Mouse (Mus musculus): ENCODE measurements at regions not wholly inside any gene's neighbourhood (a gene's known extent, or its start where the extent isn't known, plus 50 kb on each side); places are given as distances from the start of the nearest gene placed in this dataset.

DNA sequence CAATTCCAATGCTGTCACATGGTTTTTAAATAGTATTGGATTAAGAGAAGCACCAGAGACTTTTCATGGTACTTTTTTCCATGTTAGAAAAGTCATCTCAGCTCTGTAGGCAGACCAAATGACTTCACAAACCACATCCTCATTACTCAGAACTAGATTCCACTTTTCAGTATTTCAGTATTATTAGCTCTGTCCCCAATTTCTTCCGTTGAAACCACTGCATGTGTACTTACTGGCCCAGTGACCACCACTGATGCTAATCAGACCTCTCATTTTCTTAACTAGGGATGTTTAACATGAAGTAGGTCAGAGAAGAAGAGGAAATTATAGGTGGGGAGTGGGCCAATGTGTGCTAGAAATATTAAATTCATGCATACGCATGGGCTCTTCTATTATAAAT is 326.2 kb downstream of the Car8 start:
- dilution Hi-C loops (cut with MboI; ENCODE audit: extremely low pct_ligation_motif_present, extremely low pct_unique_long_range_greater_than_20kb, low sequenced_read_pairs) = no loop called here
- in situ Hi-C loops (cut with MboI; ENCODE audit: low pct_ligation_motif_present, low pct_unique_long_range_greater_than_20kb, low sequenced_read_pairs) = no loop called here
- peak overlapping the region; percentile 71; the same call in 1 of the 2 replicates for H3K4me2 ChIP-seq (ENCODE audit: insufficient read depth, low read depth, poor library complexity, severe bottlenecking)
- H3K9me3 ChIP-seq (replicated peaks; ENCODE audit: low read length) = no peaks in the 10 kb centered on the region
- DNase-seq (ENCODE audit: extremely low read depth) = peak; percentile 90
- no peaks in the 10 kb centered on the region for H3K27me3 ChIP-seq (replicated peaks)
- no peaks in the 10 kb centered on the region for H3K36me3 ChIP-seq (replicated peaks in 1 of 2; ENCODE audit: control insufficient read depth in 1 of 2, insufficient read depth in 1 of 2, low read length in 1 of 2)
- TF ChIP-seq MEF2A (IDR thresholded peaks at IDR 0.05; ENCODE audit: borderline replicate concordance, low read depth, low read length) = peak; percentile 100
- no peak for TF ChIP-seq POLR2AphosphoS2 (IDR thresholded peaks at IDR 0.05; ENCODE audit: low read depth, low read length)
- TF ChIP-seq MYC (IDR thresholded peaks at IDR 0.05; ENCODE audit: low read depth, low read length) = peak; percentile 94
- 0 out of 2 replicates have a peak, but pooled peaks have one; percentile 12 for TF ChIP-seq NELFE (IDR thresholded peaks at IDR 0.05; ENCODE audit: low read depth, low read length)
- peak; percentile 99 for TF ChIP-seq RCOR1 (conservative IDR thresholded peaks at IDR 0.05; ENCODE audit: low read depth, low read length)
- TF ChIP-seq PAX5 (IDR thresholded peaks at IDR 0.05; ENCODE audit: low read length) = no peak
- TF ChIP-seq E2F4 (IDR thresholded peaks at IDR 0.05; ENCODE audit: insufficient replicate concordance, low read depth, low read length) = peak; percentile 80; the same call in 1 of the 2 replicates
- peak; percentile 98 for TF ChIP-seq ETS1 (conservative IDR thresholded peaks at IDR 0.05; ENCODE audit: low read depth, low read length)
- no peak; the same call in 1 of the 2 replicates for TF ChIP-seq USF2 (conservative IDR thresholded peaks at IDR 0.05; ENCODE audit: low read depth, low read length)
- no peak for TF ChIP-seq USF1 (IDR thresholded peaks at IDR 0.05; ENCODE audit: low read depth, low read length)
- peak; percentile 79 for TF ChIP-seq SIN3A (IDR thresholded peaks at IDR 0.05; ENCODE audit: low read length)
- no peak for TF ChIP-seq GABPA (IDR thresholded peaks at IDR 0.05; ENCODE audit: insufficient replicate concordance, low read depth, low read length)
- no peak for TF ChIP-seq ZMIZ1 (IDR thresholded peaks at IDR 0.05; ENCODE audit: low read depth, low read length)
- TF ChIP-seq CHD1 (IDR thresholded peaks at IDR 0.05; ENCODE audit: low read depth, low read length) = no peak
- no peak for TF ChIP-seq NRF1 (IDR thresholded peaks at IDR 0.05; ENCODE audit: low read depth, low read length)
- peak; percentile 100 for TF ChIP-seq EP300 (IDR thresholded peaks at IDR 0.05; ENCODE audit: low read length)
- TF ChIP-seq JUND (conservative IDR thresholded peaks at IDR 0.05; ENCODE audit: low read depth, low read length) = peak; percentile 99
- peak; percentile 100 for TF ChIP-seq IRF4 (IDR thresholded peaks at IDR 0.05; ENCODE audit: low read depth, low read length)
- TF ChIP-seq ZC3H11A (IDR thresholded peaks at IDR 0.05; ENCODE audit: low read depth, low read length) = 0 out of 2 replicates have a peak, but pooled peaks have one; percentile 10
- 0 out of 2 replicates have a peak, but pooled peaks have one; percentile 54 for TF ChIP-seq KAT2A (IDR thresholded peaks at IDR 0.05; ENCODE audit: insufficient replicate concordance, low read length)
- TF ChIP-seq MAX (IDR thresholded peaks at IDR 0.05; ENCODE audit: low read length) = peak; percentile 85
- TF ChIP-seq ZKSCAN1 (IDR thresholded peaks at IDR 0.05; ENCODE audit: borderline replicate concordance, low read depth, low read length) = no peak; the same call in 1 of the 2 replicates
- TF ChIP-seq BHLHE40 (IDR thresholded peaks at IDR 0.05; ENCODE audit: low read depth, low read length) = peak; percentile 95
- TF ChIP-seq HCFC1 (IDR thresholded peaks at IDR 0.05; ENCODE audit: low read depth, low read length) = peak; percentile 60
- TF ChIP-seq SMC3 (IDR thresholded peaks at IDR 0.05; ENCODE audit: low read depth, low read length) = peak; percentile 37
- peak; percentile 94 for TF ChIP-seq MAFK (IDR thresholded peaks at IDR 0.05; ENCODE audit: insufficient replicate concordance, low read length)
- TF ChIP-seq TBP (conservative IDR thresholded peaks at IDR 0.05; ENCODE audit: low read depth, low read length) = 0 out of 2 replicates have a peak, but pooled peaks have one; percentile 42
- no peak for TF ChIP-seq CTCF (conservative IDR thresholded peaks at IDR 0.05 in 1 of 2, IDR thresholded peaks at IDR 0.05 in 1 of 2; ENCODE audit: low read depth in 2 of 2, low read length in 2 of 2)
- TF ChIP-seq ELF1 (IDR thresholded peaks at IDR 0.05; ENCODE audit: low read depth, low read length) = peak; percentile 42; the same call in 1 of the 2 replicates
- peak; percentile 98 for TF ChIP-seq TCF12 (IDR thresholded peaks at IDR 0.05; ENCODE audit: low read depth, low read length)
- no peak for TF ChIP-seq POLR2A (IDR thresholded peaks at IDR 0.05; ENCODE audit: low read depth, low read length)
- TF ChIP-seq MXI1 (IDR thresholded peaks at IDR 0.05; ENCODE audit: low read depth, low read length) = no peak
- TF ChIP-seq UBTF (IDR thresholded peaks at IDR 0.05; ENCODE audit: low read depth, low read length) = no peak
- TF ChIP-seq RAD21 (IDR thresholded peaks at IDR 0.05; ENCODE audit: low read depth, low read length) = peak; percentile 29
- TF ChIP-seq MAZ (IDR thresholded peaks at IDR 0.05; ENCODE audit: low read depth, low read length) = no peak; the same call in 1 of the 2 replicates
- peak; percentile 94 for TF ChIP-seq CHD2 (IDR thresholded peaks at IDR 0.05; ENCODE audit: low read length)
- peak; percentile 100 for TF ChIP-seq JUN (IDR thresholded peaks at IDR 0.05; ENCODE audit: insufficient read depth, low read depth, low read length)
- TF ChIP-seq ZNF384 (IDR thresholded peaks at IDR 0.05; ENCODE audit: low read depth, low read length) = peak; percentile 88
- peak overlapping the region; percentile 71 for H3K27ac ChIP-seq (ENCODE audit: insufficient read depth, low read depth)
- H3K4me1 ChIP-seq (ENCODE audit: control insufficient read depth in 1 of 2, insufficient read depth in 2 of 2) = peaks cover 13 to 19% of the 10 kb centered on the region in 2 experiments
- no peaks in the 10 kb centered on the region for H3K79me2 ChIP-seq (replicated peaks; ENCODE audit: control insufficient read depth, extremely low read depth, insufficient read depth, poor library complexity, severe bottlenecking)
- no peak overlapping the region for H3K9ac ChIP-seq (ENCODE audit: insufficient read depth, low read depth)
- no peak overlapping the region for H3K4me3 ChIP-seq (replicated peaks in 1 of 3; ENCODE audit: low read depth in 2 of 3, low read length in 2 of 3, poor library complexity in 1 of 3)

Measured in CH12.LX (cell line).